Mouse (Mus musculus) macrophage (primary cell): ENCODE data around the gene 4933405L10Rik. TPM values are rescaled to one million over a fixed set of nuclear protein-coding genes. Genes with fewer than 3 reads are reported as not detected.

Experiments
- H3K27ac ChIP-seq: fragments of 350-480 bp; formaldehyde crosslinking; 2 replicates; pipeline ENCODE4 v1.9.0; 2021
- H3K36me3 ChIP-seq: fragments of 350-480 bp; formaldehyde crosslinking; 2 replicates; pipeline ENCODE4 v1.9.0; 2021; ENCODE audit errors: inconsistent target
- H3K4me3 ChIP-seq: fragments of 350-480 bp; formaldehyde crosslinking; 2 replicates; pipeline ENCODE4 v1.9.0; 2021; ENCODE audit errors: inconsistent target
- H3K79me2 ChIP-seq: fragments of 350-480 bp; formaldehyde crosslinking; 2 replicates; pipeline ENCODE4 v1.9.0; 2021; ENCODE audit errors: inconsistent target
- WGBS: methylation state at CpG from one replicate; pipeline ENCODE4 v1.1.7; 2026; ENCODE audit warnings: inconsistent platforms; ENCODE audit not compliant: missing documents; 5-methylcytosine and 5-hydroxymethylcytosine counted together
- polyA plus RNA-seq: library from polyadenylated mRNA; stranded (reverse); fragments of 250-400 nt; gene quantifications from 3 replicates; pipeline ENCODE4 v1.2.4, GENCODE M21; 2018; ENCODE audit warnings: inconsistent platforms

4933405L10Rik gene
- polyA plus RNA-seq, 1 experiment from 2014 or later = not detected

DNA sequence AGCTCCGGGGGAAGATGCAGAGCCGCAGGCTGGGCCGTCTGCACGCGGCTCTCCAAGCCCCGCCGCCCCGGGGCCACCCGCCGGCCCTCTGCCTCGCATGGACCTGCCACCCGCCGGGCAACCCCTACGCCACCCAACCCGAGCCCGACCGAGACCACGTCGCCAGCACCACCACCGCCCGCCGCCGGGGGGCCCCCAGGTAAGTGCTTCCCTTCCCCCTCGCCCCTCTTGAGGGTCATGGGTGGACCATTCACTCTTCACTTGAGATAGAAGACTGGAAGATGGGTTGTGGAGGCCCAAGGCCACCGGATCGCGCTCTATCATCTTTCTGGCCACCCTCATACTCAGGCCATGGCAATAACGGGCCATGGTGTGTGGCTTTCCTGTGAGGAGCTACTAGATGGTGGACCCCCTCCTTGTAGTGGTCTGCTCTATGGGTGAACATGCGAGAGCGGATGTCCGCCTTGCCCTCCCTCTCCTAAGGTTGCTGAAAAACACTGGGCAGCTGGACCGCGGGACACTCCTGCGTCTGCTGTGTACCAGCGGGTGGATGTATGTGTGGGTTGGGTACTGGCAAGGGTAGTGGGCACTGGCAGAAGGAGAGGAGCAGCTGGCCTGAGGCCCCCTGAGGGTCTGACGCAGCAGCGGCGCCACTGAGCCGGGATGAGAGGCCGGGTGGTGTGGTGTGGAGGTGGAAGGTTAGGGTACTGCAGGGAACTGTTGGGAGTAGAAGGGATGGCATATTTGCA is 13.2 kb upstream of the 4933405L10Rik start:
- WGBS = 93% methylated on average over 38 of the region's 40 CpGs
- H3K27ac ChIP-seq = no peak overlapping the region
- no peak overlapping the region for H3K4me3 ChIP-seq
- H3K36me3 ChIP-seq = peaks cover 12% of the 10 kb centered on the region; the same call in 1 of the 2 replicates
- no peaks in the 10 kb centered on the region for H3K79me2 ChIP-seq

GRCm38 (mm10) chr8:105695080-105695780 is 12.2 kb upstream of the 4933405L10Rik start:
- no peak overlapping the region for H3K27ac ChIP-seq
- H3K79me2 ChIP-seq = peaks cover 4% of the 10 kb centered on the region; the same call in 1 of the 2 replicates
- peaks cover 12% of the 10 kb centered on the region; the same call in 1 of the 2 replicates for H3K36me3 ChIP-seq
- H3K4me3 ChIP-seq = no peak overlapping the region
- WGBS = 91% methylated on average over 30 of the region's 30 CpGs

GRCm38 (mm10) chr8:105697196-105697780 is 10.2 kb upstream of the 4933405L10Rik start:
- WGBS = 94% methylated on average over 13 of the region's 17 CpGs
- H3K36me3 ChIP-seq = peaks cover 12% of the 10 kb centered on the region; the same call in 1 of the 2 replicates
- H3K27ac ChIP-seq = no peak overlapping the region
- H3K79me2 ChIP-seq = peaks cover 6% of the 10 kb centered on the region; the same call in 1 of the 2 replicates
- H3K4me3 ChIP-seq = no peak overlapping the region

GRCm38 (mm10) chr8:105698734-105699133 is 8.7 kb upstream of the 4933405L10Rik start:
- no peak overlapping the region for H3K27ac ChIP-seq
- H3K4me3 ChIP-seq = no peak overlapping the region
- 96% methylated on average over 5 of the region's 5 CpGs for WGBS
- peaks cover 6% of the 10 kb centered on the region; the same call in 1 of the 2 replicates for H3K79me2 ChIP-seq
- peaks cover 12% of the 10 kb centered on the region; the same call in 1 of the 2 replicates for H3K36me3 ChIP-seq

GRCm38 (mm10) chr8:105699488-105700215 is 7.8 kb upstream of the 4933405L10Rik start:
- peaks cover 6% of the 10 kb centered on the region; the same call in 1 of the 2 replicates for H3K79me2 ChIP-seq
- H3K36me3 ChIP-seq = peaks cover 12% of the 10 kb centered on the region; the same call in 1 of the 2 replicates
- 95% methylated on average over 11 of the region's 11 CpGs for WGBS
- H3K27ac ChIP-seq = no peak overlapping the region
- H3K4me3 ChIP-seq = peak overlapping the region; percentile 94

- Histone ChIP-seq H3K36me3 (peaks cover 12% of the 10 kb centered on the region; the same call in 1 of the 2 replicates), H3K27ac (peak overlapping the region; percentile 88), H3K79me2 (peaks cover 6% of the 10 kb centered on the region; the same call in 1 of the 2 replicates), H3K4me3 (peak overlapping the region; percentile 94)
- 0% methylated on average over 21 of the region's 21 CpGs for WGBS
Observed at GRCm38 (mm10) chr8:105700566-105700965, 6.9 kb upstream of the 4933405L10Rik start.

DNA sequence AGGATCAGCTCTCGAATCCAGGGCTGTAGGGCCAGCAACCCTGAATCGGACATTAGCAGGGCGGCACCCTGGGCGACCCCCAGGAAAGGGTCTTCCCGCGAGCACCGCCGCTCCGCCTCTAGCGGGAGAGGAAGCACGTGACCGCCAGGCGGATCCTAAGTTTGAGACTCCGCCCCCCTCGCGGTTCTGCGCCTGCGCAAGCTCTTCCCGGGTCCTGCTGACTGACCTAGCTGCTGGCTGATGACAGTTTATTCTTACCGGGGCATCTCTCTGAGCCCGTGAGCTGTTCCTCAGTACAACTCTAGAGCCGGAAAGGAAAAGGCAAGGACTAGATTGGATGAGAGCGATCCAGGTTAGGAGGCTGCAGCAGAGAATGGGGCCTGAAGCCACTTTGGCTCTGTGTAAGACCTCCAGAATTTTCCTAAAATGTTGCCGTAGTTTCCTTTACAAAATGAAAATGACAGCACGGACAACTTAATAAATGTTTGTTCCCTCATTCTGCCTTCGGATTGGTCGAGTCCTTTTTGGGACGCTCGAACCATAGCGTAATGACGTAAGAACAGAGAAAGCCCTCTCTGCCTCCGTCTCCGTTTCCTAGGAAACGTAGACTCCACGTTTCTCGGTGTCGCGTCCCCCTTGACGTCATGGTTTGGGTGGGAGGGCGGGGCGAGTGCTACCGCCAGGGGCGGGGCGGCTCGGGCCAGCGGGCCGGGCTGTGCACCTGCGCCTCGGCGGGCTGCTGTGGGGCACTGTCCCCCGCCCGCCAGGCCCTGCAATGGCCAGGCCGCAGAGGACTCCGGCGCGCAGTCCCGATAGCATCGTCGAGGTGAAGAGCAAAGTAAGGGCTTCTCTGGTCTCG is 6.3 kb upstream of the 4933405L10Rik start, which contains the start of the genes Acd and Pard6a:
Gene Acd, minus strand, starts transcription at position 137 of the 859 bp plus-strand sequence.
Gene Pard6a, plus strand, starts transcription at position 183 of the 859 bp plus-strand sequence.
- Histone ChIP-seq H3K27ac (peak within 1 kb of the TSS; percentile 88), H3K79me2 (peaks cover 6% of the 10 kb centered on the region; the same call in 1 of the 2 replicates), H3K4me3 (peak within 1 kb of the TSS; percentile 94), H3K36me3 (peaks cover 12% of the 10 kb centered on the region; the same call in 1 of the 2 replicates)
- WGBS = under 1% methylated on average over 59 of the region's 60 CpGs

- H3K27ac ChIP-seq = no peak overlapping the region
- WGBS = 81% methylated on average over 17 of the region's 18 CpGs
Observed at GRCm38 (mm10) chr8:105702001-105702401, 5.5 kb upstream of the 4933405L10Rik start.

DNA sequence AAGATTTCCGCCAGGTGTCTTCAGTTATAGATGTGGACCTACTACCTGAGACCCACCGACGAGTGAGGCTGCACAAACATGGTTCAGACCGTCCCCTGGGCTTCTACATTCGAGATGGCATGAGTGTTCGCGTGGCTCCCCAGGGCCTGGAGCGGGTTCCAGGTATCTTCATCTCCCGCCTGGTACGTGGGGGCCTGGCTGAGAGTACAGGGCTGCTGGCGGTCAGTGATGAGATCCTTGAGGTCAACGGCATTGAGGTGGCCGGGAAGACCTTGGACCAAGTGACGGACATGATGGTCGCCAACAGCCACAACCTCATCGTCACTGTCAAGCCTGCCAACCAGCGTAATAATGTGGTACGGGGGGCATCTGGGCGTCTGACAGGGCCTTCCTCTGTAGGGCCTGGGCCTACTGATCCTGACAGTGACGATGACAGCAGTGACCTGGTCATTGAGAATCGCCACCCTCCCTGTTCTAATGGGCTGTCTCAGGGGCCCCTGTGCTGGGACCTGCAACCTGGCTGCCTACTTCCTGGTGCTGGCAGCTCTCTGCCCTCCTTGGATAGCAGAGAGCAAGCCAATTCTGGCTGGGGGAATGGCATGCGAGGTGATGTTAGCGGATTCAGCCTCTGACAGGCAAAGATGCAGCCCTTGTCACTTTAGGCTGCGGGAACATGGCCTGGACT is 4.6 kb upstream of the 4933405L10Rik start:
- WGBS = 97% methylated on average over 24 of the region's 24 CpGs
- Histone ChIP-seq H3K4me3 (no peak overlapping the region), H3K36me3 (peaks cover 10% of the 10 kb centered on the region; the same call in 1 of the 2 replicates), H3K79me2 (peaks cover 6% of the 10 kb centered on the region; the same call in 1 of the 2 replicates), H3K27ac (no peak overlapping the region)

More at GRCm38 (mm10) chr8:105702001-105702401, 5.5 kb upstream of the 4933405L10Rik start:
- Histone ChIP-seq H3K36me3 (peaks cover 12% of the 10 kb centered on the region; the same call in 1 of the 2 replicates), H3K79me2 (peaks cover 6% of the 10 kb centered on the region; the same call in 1 of the 2 replicates), H3K4me3 (peak overlapping the region; percentile 29)

DNA sequence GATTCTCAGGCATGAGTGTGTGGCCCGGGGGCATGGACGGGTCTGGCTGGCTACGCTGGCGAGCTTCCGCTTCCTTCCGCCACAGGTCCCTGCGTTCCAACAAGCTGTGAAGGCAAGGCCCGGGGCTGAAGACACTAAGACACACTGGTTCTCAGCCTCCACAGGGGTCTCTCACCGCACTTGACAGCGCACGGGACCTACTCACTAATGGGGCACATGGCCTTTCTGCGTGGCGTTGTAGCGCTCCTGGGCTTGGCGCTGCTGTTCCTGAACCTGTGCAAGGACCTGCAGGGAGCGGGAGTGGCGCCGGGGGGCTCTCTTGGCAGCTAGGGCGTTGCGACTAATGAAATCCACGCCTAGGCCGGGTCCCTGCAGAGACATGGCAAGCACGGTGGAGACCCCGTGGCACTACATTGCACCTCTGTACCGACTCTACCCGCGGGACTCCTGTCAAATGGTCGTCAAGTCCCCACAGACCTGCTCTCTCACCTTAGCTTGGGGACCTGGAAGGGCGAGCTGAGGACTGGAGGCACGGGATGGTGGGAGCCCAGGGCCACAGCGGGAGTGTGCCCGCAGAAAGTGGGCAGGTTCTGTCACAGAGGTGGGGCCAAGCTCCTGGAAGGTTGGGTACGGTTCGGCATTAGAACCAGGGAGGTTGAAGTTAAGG is 3.2 kb upstream of the 4933405L10Rik start:
- H3K36me3 ChIP-seq = no peaks in the 10 kb centered on the region
- peaks cover 6% of the 10 kb centered on the region; the same call in 1 of the 2 replicates for H3K79me2 ChIP-seq
- H3K4me3 ChIP-seq = no peak overlapping the region
- WGBS = 96% methylated on average over 33 of the region's 34 CpGs
- H3K27ac ChIP-seq = no peak overlapping the region

GRCm38 (mm10) chr8:105704955-105705354 is 2.5 kb upstream of the 4933405L10Rik start:
- H3K79me2 ChIP-seq = peaks cover 5% of the 10 kb centered on the region; the same call in 1 of the 2 replicates
- no peaks in the 10 kb centered on the region for H3K36me3 ChIP-seq
- 92% methylated on average over 6 of the region's 6 CpGs for WGBS

GRCm38 (mm10) chr8:105706426-105706825 is 1.0 kb upstream of the 4933405L10Rik start:
- WGBS = 89% methylated on average over 12 of the region's 12 CpGs
- H3K36me3 ChIP-seq = no peaks in the 10 kb centered on the region
- H3K27ac ChIP-seq = no peak overlapping the region
- H3K4me3 ChIP-seq = no peak overlapping the region
- H3K79me2 ChIP-seq = no peaks in the 10 kb centered on the region

More at GRCm38 (mm10) chr8:105704955-105705354, 2.5 kb upstream of the 4933405L10Rik start:
- Histone ChIP-seq H3K4me3 (no peak overlapping the region), H3K27ac (no peak overlapping the region)
